Mouse (Mus musculus) kidney, embryonic 14.5 days (tissue): ENCODE results near the gene Kif1c. TPM values are rescaled to one million over a fixed set of nuclear protein-coding genes. Genes with fewer than 3 reads are reported as not detected.
A peak's percentile ranks its signal among the peaks of the same experiment; 100 is the strongest.

Experiments used
- ATAC-seq: fragments of 200-750 bp; cut with Nextera tagmentation; 2 replicates; pipeline ENCODE4 v1.8.0; 2017; ENCODE audit warnings: moderate number of reproducible peaks, mild to moderate bottlenecking, moderate TSS enrichment, moderate library complexity; ENCODE audit not compliant: low FRiP score, low TSS enrichment
- H3K27ac ChIP-seq: fragments of 300-500 bp; sonication (generic); 2 replicates; pipeline ENCODE4 v1.5.1; 2014; ENCODE audit warnings: low read depth, mild to moderate bottlenecking, low read length, moderate library complexity, mixed read lengths
- H3K27me3 ChIP-seq: fragments of 300-500 bp; sonication (generic); 2 replicates; pipeline ENCODE4 v1.6.1; 2014; ENCODE audit warnings: mild to moderate bottlenecking, low read length; ENCODE audit not compliant: control insufficient read depth, insufficient read depth
- H3K36me3 ChIP-seq: fragments of 300-500 bp; sonication (generic); 2 replicates; pipeline ENCODE4 v1.6.1; 2014; ENCODE audit warnings: low read length, mixed read lengths; ENCODE audit not compliant: control insufficient read depth, insufficient read depth
- H3K4me1 ChIP-seq: fragments of 300-500 bp; sonication (generic); 2 replicates; pipeline ENCODE4 v1.6.1; 2014; ENCODE audit warnings: low read length, mixed read lengths; ENCODE audit not compliant: control insufficient read depth, insufficient read depth
- H3K4me2 ChIP-seq: fragments of 300-500 bp; sonication (generic); replicated peaks from 2 replicates; pipeline ENCODE4 v1.6.1; 2014; ENCODE audit warnings: low read depth, mild to moderate bottlenecking, low read length
- H3K4me3 ChIP-seq: fragments of 300-500 bp; sonication (generic); 2 replicates; pipeline ENCODE4 v1.5.1; 2014; ENCODE audit warnings: mild to moderate bottlenecking, low read length
- H3K9ac ChIP-seq: fragments of 300-500 bp; sonication (generic); 2 replicates; pipeline ENCODE4 v1.6.1; 2014; ENCODE audit warnings: low read depth, mild to moderate bottlenecking, low read length, moderate library complexity
- H3K9me3 ChIP-seq: fragments of 300-500 bp; sonication (generic); 2 replicates; pipeline ENCODE4 v1.6.1; 2016; ENCODE audit warnings: low read length; ENCODE audit not compliant: control insufficient read depth
- WGBS: fragments of 180-500 bp; shearing (Covaris S2); extraction: QIAGEN DNeasy Blood & Tissue Kit; methylation state at CpG from one replicate; pipeline ENCODE4 v1.1.7; 2014; 5-methylcytosine and 5-hydroxymethylcytosine counted together
- polyA plus RNA-seq: library from polyadenylated mRNA; unstranded; fragments of >200 nt; fragmentation: Nextera tagmentation; extraction: Ambion mirVana; gene quantifications from 2 replicates; pipeline ENCODE4 v1.2.1, GENCODE M21; 2014

The Kif1c gene
- polyA plus RNA-seq, 1 experiment from 2014 or later = 10.0 TPM

- no peaks in the 10 kb centered on the region for H3K9me3 ChIP-seq
- H3K4me2 ChIP-seq = no peak overlapping the region
- WGBS = 89% methylated on average over 5 of the region's 5 CpGs
- no peak overlapping the region for H3K9ac ChIP-seq
- no peaks in the 10 kb centered on the region for H3K27me3 ChIP-seq
- peaks cover 9% of the 10 kb centered on the region for H3K4me1 ChIP-seq
- no peak overlapping the region for H3K4me3 ChIP-seq
- H3K36me3 ChIP-seq = peaks cover 52% of the 10 kb centered on the region
- H3K27ac ChIP-seq = no peak overlapping the region
- no peak for ATAC-seq
Measured at GRCm38 (mm10) chr11:70683640-70684039, 16.7 kb upstream of the Kif1c start.

- Histone ChIP-seq H3K9ac (peak overlapping the region; percentile 82), H3K36me3 (peaks cover 31% of the 10 kb centered on the region), H3K9me3 (no peaks in the 10 kb centered on the region), H3K27ac (peak overlapping the region; percentile 81), H3K4me2 (peak overlapping the region; percentile 74), H3K27me3 (no peaks in the 10 kb centered on the region), H3K4me3 (peak overlapping the region; percentile 83), H3K4me1 (peaks cover 10% of the 10 kb centered on the region)
- peak; percentile 79 for ATAC-seq
- WGBS = 2% methylated on average over 16 of the region's 16 CpGs
Measured at GRCm38 (mm10) chr11:70686901-70687566, 13.3 kb upstream of the Kif1c start.

GRCm38 (mm10) chr11:70687601-70688199 is 12.6 kb upstream of the Kif1c start, which contains the start of gene Camta2:
Gene Camta2 (minus strand): TSS chr11:70688105.
- Histone ChIP-seq H3K9me3 (no peaks in the 10 kb centered on the region), H3K4me2 (peak within 1 kb of the TSS; percentile 74), H3K9ac (peak within 1 kb of the TSS; percentile 82), H3K36me3 (peaks cover 26% of the 10 kb centered on the region), H3K27ac (peak within 1 kb of the TSS; percentile 81), H3K27me3 (no peaks in the 10 kb centered on the region), H3K4me1 (peaks cover 7% of the 10 kb centered on the region; the same call in 1 of the 2 replicates), H3K4me3 (peak within 1 kb of the TSS; percentile 83)
- peak; percentile 91 for ATAC-seq
- under 1% methylated on average over 51 of the region's 55 CpGs for WGBS

- peaks cover 22% of the 10 kb centered on the region for H3K36me3 ChIP-seq
- no peaks in the 10 kb centered on the region for H3K9me3 ChIP-seq
- H3K4me3 ChIP-seq = peak overlapping the region; percentile 83
- WGBS = 11% methylated on average over 8 of the region's 8 CpGs
- peaks cover 7% of the 10 kb centered on the region; the same call in 1 of the 2 replicates for H3K4me1 ChIP-seq
- H3K27me3 ChIP-seq = no peaks in the 10 kb centered on the region
- peak overlapping the region; percentile 81 for H3K27ac ChIP-seq
- peak overlapping the region; percentile 74 for H3K4me2 ChIP-seq
- no peak for ATAC-seq
- H3K9ac ChIP-seq = peak overlapping the region; percentile 82
Measured at GRCm38 (mm10) chr11:70688372-70688771, 12.0 kb upstream of the Kif1c start.

- Histone ChIP-seq H3K4me3 (no peak overlapping the region), H3K4me2 (no peak overlapping the region), H3K4me1 (peaks cover 7% of the 10 kb centered on the region; the same call in 1 of the 2 replicates), H3K9me3 (no peaks in the 10 kb centered on the region), H3K9ac (no peak overlapping the region), H3K27me3 (no peaks in the 10 kb centered on the region), H3K27ac (no peak overlapping the region), H3K36me3 (peaks cover 10% of the 10 kb centered on the region)
- WGBS = 66% methylated on average over 4 of the region's 4 CpGs
- no peak for ATAC-seq
Measured at GRCm38 (mm10) chr11:70689578-70689977, 10.8 kb upstream of the Kif1c start.

GRCm38 (mm10) chr11:70693504-70693903 is 6.8 kb upstream of the Kif1c start:
- ATAC-seq = no peak
- Histone ChIP-seq H3K9ac (no peak overlapping the region), H3K9me3 (no peaks in the 10 kb centered on the region), H3K36me3 (no peaks in the 10 kb centered on the region), H3K4me3 (no peak overlapping the region), H3K27me3 (no peaks in the 10 kb centered on the region), H3K27ac (no peak overlapping the region), H3K4me1 (peaks cover 4% of the 10 kb centered on the region; the same call in 1 of the 2 replicates), H3K4me2 (no peak overlapping the region)
- 81% methylated on average over 3 of the region's 3 CpGs for WGBS

GRCm38 (mm10) chr11:70697376-70697775 is 3.0 kb upstream of the Kif1c start:
- Histone ChIP-seq H3K4me2 (no peak overlapping the region), H3K9me3 (no peaks in the 10 kb centered on the region), H3K27ac (no peak overlapping the region), H3K9ac (no peak overlapping the region), H3K4me1 (peaks cover 12% of the 10 kb centered on the region), H3K36me3 (no peaks in the 10 kb centered on the region), H3K27me3 (no peaks in the 10 kb centered on the region), H3K4me3 (no peak overlapping the region)
- no peak for ATAC-seq
- WGBS = 76% methylated on average over 3 of the region's 3 CpGs

GRCm38 (mm10) chr11:70699051-70699450 is 1.3 kb upstream of the Kif1c start:
- WGBS = 74% methylated on average over 2 of the region's 2 CpGs
- no peaks in the 10 kb centered on the region for H3K9me3 ChIP-seq
- no peak overlapping the region for H3K27ac ChIP-seq
- no peak overlapping the region for H3K4me2 ChIP-seq
- no peak overlapping the region for H3K4me3 ChIP-seq
- peaks cover 8% of the 10 kb centered on the region; the same call in 1 of the 2 replicates for H3K36me3 ChIP-seq
- no peaks in the 10 kb centered on the region for H3K27me3 ChIP-seq
- ATAC-seq = no peak
- H3K4me1 ChIP-seq = peaks cover 16% of the 10 kb centered on the region
- no peak overlapping the region for H3K9ac ChIP-seq

GRCm38 (mm10) chr11:70700613-70701012 is 265 bp downstream of the Kif1c start:
- peak; percentile 56 for ATAC-seq
- Histone ChIP-seq H3K27me3 (no peaks in the 10 kb centered on the region), H3K27ac (peak overlapping the region; percentile 95; the same call in 1 of the 2 replicates), H3K9ac (peak overlapping the region; percentile 92), H3K4me1 (peaks cover 16% of the 10 kb centered on the region), H3K9me3 (no peaks in the 10 kb centered on the region), H3K4me2 (peak overlapping the region; percentile 66), H3K36me3 (peaks cover 24% of the 10 kb centered on the region), H3K4me3 (peak overlapping the region; percentile 93)
- under 1% methylated on average over 34 of the region's 34 CpGs for WGBS
